Mouse (Mus musculus) MN1 (cell line): Measurements from ENCODE around the gene Btbd19.

Experiments
- DNase-seq: peaks from one replicate; pipeline ENCODE4 v3.0.0-alpha.2; 2016; ENCODE audit warnings: low spot score

Btbd19 gene

GRCm38 (mm10) chr4:117125348-117125909, at the start of gene Btbd19:
Btbd19 (minus strand) TSS chr4:117125725.
- peak; percentile 73 for DNase-seq

- DNase-seq = no peak
Observed at GRCm38 (mm10) chr4:117169936-117170335, 44.4 kb upstream of the Btbd19 start.

- DNase-seq = no peak
Observed at GRCm38 (mm10) chr4:117161183-117161582, 35.7 kb upstream of the Btbd19 start.

- DNase-seq = no peak
Observed at GRCm38 (mm10) chr4:117159666-117160065, 34.1 kb upstream of the Btbd19 start.

GRCm38 (mm10) chr4:117156372-117156771, 30.8 kb upstream of the Btbd19 start:
- DNase-seq = no peak

GRCm38 (mm10) chr4:117155792-117156355, 30.3 kb upstream of the Btbd19 start, which contains the start of gene Rps8:
Rps8 (minus strand) TSS chr4:117156243.
- DNase-seq = peak; percentile 85

GRCm38 (mm10) chr4:117155020-117155791, 29.7 kb upstream of the Btbd19 start:
- no peak for DNase-seq

GRCm38 (mm10) chr4:117152714-117153113, 27.2 kb upstream of the Btbd19 start:
- DNase-seq = no peak

- no peak for DNase-seq
Observed at GRCm38 (mm10) chr4:117151416-117151815, 25.9 kb upstream of the Btbd19 start.

GRCm38 (mm10) chr4:117150212-117150733, 24.7 kb upstream of the Btbd19 start:
- DNase-seq = no peak

- DNase-seq = no peak
Observed at GRCm38 (mm10) chr4:117149291-117150211, 24.0 kb upstream of the Btbd19 start.

GRCm38 (mm10) chr4:117148815-117149214, 23.3 kb upstream of the Btbd19 start:
- DNase-seq = no peak

- no peak for DNase-seq
Observed at GRCm38 (mm10) chr4:117148047-117148713, 22.7 kb upstream of the Btbd19 start.

GRCm38 (mm10) chr4:117146176-117146575, 20.7 kb upstream of the Btbd19 start:
- peak; percentile 68 for DNase-seq

- DNase-seq = no peak
Observed at GRCm38 (mm10) chr4:117145248-117145647, 19.7 kb upstream of the Btbd19 start.

- no peak for DNase-seq
Observed at GRCm38 (mm10) chr4:117143023-117143422, 17.5 kb upstream of the Btbd19 start.

- DNase-seq = no peak
Observed at GRCm38 (mm10) chr4:117140613-117141012, 15.1 kb upstream of the Btbd19 start.

- DNase-seq = peak; percentile 59
Observed at GRCm38 (mm10) chr4:117139217-117139612, 13.7 kb upstream of the Btbd19 start.

- no peak for DNase-seq
Observed at GRCm38 (mm10) chr4:117138295-117139216, 13.0 kb upstream of the Btbd19 start.

- peak; percentile 46 for DNase-seq
Observed at GRCm38 (mm10) chr4:117136034-117136433, 10.5 kb upstream of the Btbd19 start.
